Mouse (Mus musculus) lung, embryonic 15.5 days (tissue): ENCODE results near the gene Sema5a. TPM values are rescaled to one million over a fixed set of nuclear protein-coding genes. Genes with fewer than 3 reads are reported as not detected.
A peak's percentile ranks its signal among the peaks of the same experiment; 100 is the strongest.

Source experiments
- ATAC-seq: fragments of 200-750 bp; cut with Nextera tagmentation; 2 replicates; pipeline ENCODE4 v1.8.0; 2017; ENCODE audit warnings: moderate number of reproducible peaks, borderline replicate concordance; ENCODE audit not compliant: low FRiP score, low TSS enrichment; ENCODE audit errors: extremely low read depth
- H3K27ac ChIP-seq: fragments of 300-500 bp; sonication (generic); 2 replicates; pipeline ENCODE4 v1.5.1; 2015; ENCODE audit warnings: moderate library complexity, mild to moderate bottlenecking, inconsistent platforms
- H3K27me3 ChIP-seq: fragments of 300-500 bp; sonication (generic); 2 replicates; pipeline ENCODE4 v1.6.1; 2015; ENCODE audit warnings: inconsistent platforms
- H3K36me3 ChIP-seq: fragments of 300-500 bp; sonication (generic); 2 replicates; pipeline ENCODE4 v1.6.1; 2015; ENCODE audit warnings: inconsistent platforms
- H3K4me1 ChIP-seq: fragments of 300-500 bp; sonication (generic); 2 replicates; pipeline ENCODE4 v1.6.1; 2015; ENCODE audit warnings: inconsistent platforms
- H3K4me2 ChIP-seq: fragments of 300-500 bp; sonication (generic); 2 replicates; pipeline ENCODE4 v1.6.1; 2015; ENCODE audit warnings: inconsistent platforms, mild to moderate bottlenecking, moderate library complexity
- H3K4me3 ChIP-seq: fragments of 300-500 bp; sonication (generic); 2 replicates; pipeline ENCODE4 v1.5.1; 2015; ENCODE audit warnings: mild to moderate bottlenecking, inconsistent platforms
- H3K9ac ChIP-seq: fragments of 300-500 bp; sonication (generic); 2 replicates; pipeline ENCODE4 v1.6.1; 2015; ENCODE audit warnings: inconsistent platforms
- H3K9me3 ChIP-seq: fragments of 300-500 bp; sonication (generic); 2 replicates; pipeline ENCODE4 v1.6.1; 2016; ENCODE audit warnings: inconsistent platforms
- WGBS: fragments of 180-500 bp; shearing (Covaris S2); methylation state at CpG from one replicate; pipeline ENCODE4 v1.1.7; 2015; 5-methylcytosine and 5-hydroxymethylcytosine counted together
- polyA plus RNA-seq: library from polyadenylated mRNA; unstranded; fragments of >200 nt; fragmentation: Nextera tagmentation; extraction: Ambion mirVana; gene quantifications from 2 replicates; pipeline ENCODE4 v1.2.1, GENCODE M21; 2015

Sema5a gene
- polyA plus RNA-seq, 1 experiment from 2014 or later, result 13.4 TPM

DNA sequence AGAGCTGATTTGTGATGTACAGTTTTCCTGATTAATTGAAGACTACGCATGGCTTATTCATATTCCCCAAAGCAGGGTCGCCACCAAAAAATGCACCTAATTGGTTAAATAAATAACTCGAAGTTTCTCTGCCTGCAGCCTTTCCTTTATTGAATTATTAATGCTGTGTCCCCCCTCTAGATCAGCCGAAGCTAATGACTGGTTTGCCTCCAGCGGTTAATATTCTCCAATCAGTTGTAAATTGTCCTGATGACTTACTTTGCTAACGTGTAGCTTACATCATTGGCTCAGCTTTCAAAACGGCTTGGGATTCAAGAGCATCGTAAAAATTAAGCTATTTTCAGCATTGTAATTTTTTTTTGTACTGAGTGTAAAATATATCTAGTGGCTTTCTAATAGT, 66.7 kb downstream of the Sema5a start:
- H3K27me3 ChIP-seq, result no peaks in the 10 kb centered on the region
- no peaks in the 10 kb centered on the region for H3K9me3 ChIP-seq
- 80% methylated on average over 8 of the region's 8 CpGs for WGBS
- H3K4me3 ChIP-seq, result no peak overlapping the region
- ATAC-seq, result no peak
- H3K4me1 ChIP-seq, result peaks cover 5% of the 10 kb centered on the region; the same call in 1 of the 2 replicates
- H3K36me3 ChIP-seq, result no peaks in the 10 kb centered on the region
- H3K27ac ChIP-seq, result no peak overlapping the region
- H3K4me2 ChIP-seq, result no peak overlapping the region
- no peak overlapping the region for H3K9ac ChIP-seq

DNA sequence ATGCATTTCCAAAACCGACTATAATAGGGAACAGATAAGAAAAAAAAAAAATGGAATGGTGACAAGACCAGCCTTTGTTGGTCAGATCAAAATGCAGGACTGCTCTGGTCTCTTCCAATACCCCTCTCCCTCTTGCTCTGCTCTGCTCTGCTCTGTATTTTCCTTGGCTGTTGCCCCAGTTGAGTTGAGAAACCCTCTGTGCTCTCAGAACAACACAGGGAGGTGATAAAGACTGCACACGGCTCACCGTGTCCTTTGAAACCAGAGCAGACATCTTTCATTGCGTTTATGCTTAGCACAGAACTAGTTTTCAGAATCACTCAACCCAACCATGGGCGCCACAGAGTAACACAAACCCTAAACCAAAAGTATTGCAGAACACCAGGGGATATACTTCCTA, 72.5 kb downstream of the Sema5a start:
- WGBS, result 68% methylated on average over 5 of the region's 5 CpGs
- H3K9me3 ChIP-seq, result no peaks in the 10 kb centered on the region
- no peak overlapping the region for H3K4me2 ChIP-seq
- H3K9ac ChIP-seq, result no peak overlapping the region
- ATAC-seq, result no peak
- H3K4me1 ChIP-seq, result no peaks in the 10 kb centered on the region
- no peak overlapping the region for H3K4me3 ChIP-seq
- peak overlapping the region; percentile 4; the same call in 1 of the 2 replicates for H3K27ac ChIP-seq
- H3K27me3 ChIP-seq, result no peaks in the 10 kb centered on the region
- H3K36me3 ChIP-seq, result no peaks in the 10 kb centered on the region

GRCm38 (mm10) chr15:32320739-32321138, 76.1 kb downstream of the Sema5a start:
- 89% methylated on average over 3 of the region's 3 CpGs for WGBS
- no peak overlapping the region for H3K4me2 ChIP-seq
- H3K27ac ChIP-seq, result no peak overlapping the region
- no peaks in the 10 kb centered on the region for H3K27me3 ChIP-seq
- H3K9me3 ChIP-seq, result no peaks in the 10 kb centered on the region
- no peak overlapping the region for H3K9ac ChIP-seq
- no peaks in the 10 kb centered on the region for H3K4me1 ChIP-seq
- no peak for ATAC-seq
- H3K36me3 ChIP-seq, result no peaks in the 10 kb centered on the region
- no peak overlapping the region for H3K4me3 ChIP-seq

GRCm38 (mm10) chr15:32322455-32323220, 78.0 kb downstream of the Sema5a start:
- H3K27me3 ChIP-seq, result no peaks in the 10 kb centered on the region

DNA sequence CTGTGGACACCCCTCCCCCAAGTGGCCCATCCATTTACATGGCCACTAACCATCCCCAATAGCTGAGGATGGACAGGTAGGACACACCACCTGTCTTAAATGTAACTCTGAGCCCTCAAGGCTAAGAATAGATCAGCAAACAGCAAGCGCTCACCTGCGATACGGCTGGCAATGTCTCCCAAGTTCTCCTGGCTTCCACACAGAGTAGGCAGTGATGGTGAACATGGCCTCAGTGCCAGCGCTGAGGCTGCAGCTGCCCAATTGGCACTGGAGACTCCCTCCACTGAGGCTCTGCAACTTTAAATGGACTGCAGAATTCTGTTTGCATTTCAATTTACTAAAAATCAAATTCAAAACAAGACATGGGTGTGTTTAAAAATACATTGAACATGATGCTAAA, 78.6 kb downstream of the Sema5a start:
- WGBS, result 92% methylated on average over 4 of the region's 4 CpGs
- no peaks in the 10 kb centered on the region for H3K27me3 ChIP-seq
- H3K4me3 ChIP-seq, result no peak overlapping the region
- H3K36me3 ChIP-seq, result no peaks in the 10 kb centered on the region
- H3K4me1 ChIP-seq, result no peaks in the 10 kb centered on the region
- no peak overlapping the region for H3K27ac ChIP-seq
- no peaks in the 10 kb centered on the region for H3K9me3 ChIP-seq
- no peak overlapping the region for H3K4me2 ChIP-seq
- no peak for ATAC-seq
- no peak overlapping the region for H3K9ac ChIP-seq

More at GRCm38 (mm10) chr15:32322455-32323220, 78.0 kb downstream of the Sema5a start:
- no peak overlapping the region for H3K4me2 ChIP-seq
- no peak overlapping the region for H3K9ac ChIP-seq
- no peaks in the 10 kb centered on the region for H3K36me3 ChIP-seq
- no peaks in the 10 kb centered on the region for H3K9me3 ChIP-seq
- H3K4me1 ChIP-seq, result no peaks in the 10 kb centered on the region
- no peak for ATAC-seq
- H3K4me3 ChIP-seq, result no peak overlapping the region
- no peak overlapping the region for H3K27ac ChIP-seq
- 78% methylated on average over 5 of the region's 5 CpGs for WGBS

- 0 out of 2 replicates have a peak, but pooled peaks cover 5% of the 10 kb centered on the region for H3K4me1 ChIP-seq
- no peaks in the 10 kb centered on the region for H3K9me3 ChIP-seq
- no peak for ATAC-seq
- no peak overlapping the region for H3K4me2 ChIP-seq
- H3K4me3 ChIP-seq, result no peak overlapping the region
- H3K9ac ChIP-seq, result no peak overlapping the region
- H3K27me3 ChIP-seq, result no peaks in the 10 kb centered on the region
- 66% methylated on average over 7 of the region's 7 CpGs for WGBS
- no peaks in the 10 kb centered on the region for H3K36me3 ChIP-seq
- H3K27ac ChIP-seq, result no peak overlapping the region
Observed at GRCm38 (mm10) chr15:32324105-32324504, 79.5 kb downstream of the Sema5a start.

GRCm38 (mm10) chr15:32328370-32329004, 83.9 kb downstream of the Sema5a start:
- Histone ChIP-seq H3K27me3 (no peaks in the 10 kb centered on the region), H3K9me3 (no peaks in the 10 kb centered on the region)
- no peak for ATAC-seq

GRCm38 (mm10) chr15:32329670-32330330, 85.2 kb downstream of the Sema5a start:
- no peak for ATAC-seq
- Histone ChIP-seq H3K36me3 (no peaks in the 10 kb centered on the region), H3K9ac (no peak overlapping the region), H3K9me3 (no peaks in the 10 kb centered on the region), H3K27me3 (no peaks in the 10 kb centered on the region), H3K4me2 (no peak overlapping the region), H3K27ac (no peak overlapping the region), H3K4me3 (no peak overlapping the region), H3K4me1 (0 out of 2 replicates have a peak, but pooled peaks cover 16% of the 10 kb centered on the region)
- 60% methylated on average over 10 of the region's 10 CpGs for WGBS

More at GRCm38 (mm10) chr15:32328370-32329004, 83.9 kb downstream of the Sema5a start:
- 64% methylated on average over 4 of the region's 4 CpGs for WGBS
- H3K4me3 ChIP-seq, result no peak overlapping the region
- H3K4me1 ChIP-seq, result 0 out of 2 replicates have a peak, but pooled peaks cover 9% of the 10 kb centered on the region
- H3K9ac ChIP-seq, result no peak overlapping the region
- no peak overlapping the region for H3K4me2 ChIP-seq
- no peak overlapping the region for H3K27ac ChIP-seq
- H3K36me3 ChIP-seq, result no peaks in the 10 kb centered on the region

DNA sequence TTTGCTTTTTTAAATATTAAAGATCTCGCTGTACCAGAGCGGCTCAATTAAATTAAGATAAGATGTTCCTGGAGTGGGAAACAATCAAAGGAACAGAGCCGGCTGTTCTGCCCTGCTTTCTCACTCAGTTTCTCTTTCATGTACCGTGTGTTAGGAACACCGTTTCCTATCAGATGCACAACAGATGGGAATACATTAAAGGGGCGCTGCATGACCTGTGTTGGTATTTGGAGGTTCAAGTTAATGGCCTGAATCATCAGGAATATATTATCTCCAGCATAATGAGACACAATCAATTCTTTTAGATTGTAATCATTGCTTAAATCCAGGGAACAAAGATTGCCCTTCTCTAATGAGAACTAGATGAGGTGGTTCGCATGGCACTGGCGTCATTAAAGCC, 85.8 kb downstream of the Sema5a start:
- Histone ChIP-seq H3K27ac (no peak overlapping the region), H3K4me1 (0 out of 2 replicates have a peak, but pooled peaks cover 16% of the 10 kb centered on the region), H3K36me3 (no peaks in the 10 kb centered on the region), H3K9ac (no peak overlapping the region), H3K27me3 (no peaks in the 10 kb centered on the region), H3K4me2 (no peak overlapping the region), H3K4me3 (no peak overlapping the region), H3K9me3 (no peaks in the 10 kb centered on the region)
- WGBS, result 68% methylated on average over 8 of the region's 8 CpGs
- ATAC-seq, result no peak

GRCm38 (mm10) chr15:32331037-32331436, 86.4 kb downstream of the Sema5a start:
- Histone ChIP-seq H3K36me3 (no peaks in the 10 kb centered on the region), H3K9ac (no peak overlapping the region), H3K27ac (no peak overlapping the region), H3K27me3 (no peaks in the 10 kb centered on the region), H3K4me2 (no peak overlapping the region), H3K9me3 (no peaks in the 10 kb centered on the region), H3K4me1 (0 out of 2 replicates have a peak, but pooled peaks cover 16% of the 10 kb centered on the region), H3K4me3 (no peak overlapping the region)
- 87% methylated on average over 2 of the region's 2 CpGs for WGBS
- no peak for ATAC-seq

GRCm38 (mm10) chr15:32333456-32333855, 88.8 kb downstream of the Sema5a start:
- no peak overlapping the region for H3K4me2 ChIP-seq
- no peak overlapping the region for H3K4me3 ChIP-seq
- no peaks in the 10 kb centered on the region for H3K36me3 ChIP-seq
- H3K27me3 ChIP-seq, result no peaks in the 10 kb centered on the region
- H3K27ac ChIP-seq, result no peak overlapping the region
- 70% methylated on average over 2 of the region's 2 CpGs for WGBS
- H3K9me3 ChIP-seq, result no peaks in the 10 kb centered on the region
- ATAC-seq, result no peak
- no peak overlapping the region for H3K9ac ChIP-seq
- 0 out of 2 replicates have a peak, but pooled peaks cover 15% of the 10 kb centered on the region for H3K4me1 ChIP-seq

- H3K4me2 ChIP-seq, result no peak overlapping the region
- H3K27ac ChIP-seq, result no peak overlapping the region
- no peak overlapping the region for H3K9ac ChIP-seq
- no peaks in the 10 kb centered on the region for H3K9me3 ChIP-seq
- H3K27me3 ChIP-seq, result no peaks in the 10 kb centered on the region
- no peak for ATAC-seq
- H3K4me3 ChIP-seq, result no peak overlapping the region
- 0 out of 2 replicates have a peak, but pooled peaks cover 7% of the 10 kb centered on the region for H3K4me1 ChIP-seq
- 86% methylated on average over 3 of the region's 3 CpGs for whole genome bisulfite sequencing
- no peaks in the 10 kb centered on the region for H3K36me3 ChIP-seq
Observed at GRCm38 (mm10) chr15:32337810-32338209, 93.2 kb downstream of the Sema5a start.
